Mouse (Mus musculus): ENCODE results near the gene Hoxa2. TPM values are rescaled to one million over a fixed set of nuclear protein-coding genes. Genes with fewer than 3 reads are reported as not detected.

Hoxa2 gene
- total and polyA plus RNA-seq, 3 experiments, result not detected

DNA sequence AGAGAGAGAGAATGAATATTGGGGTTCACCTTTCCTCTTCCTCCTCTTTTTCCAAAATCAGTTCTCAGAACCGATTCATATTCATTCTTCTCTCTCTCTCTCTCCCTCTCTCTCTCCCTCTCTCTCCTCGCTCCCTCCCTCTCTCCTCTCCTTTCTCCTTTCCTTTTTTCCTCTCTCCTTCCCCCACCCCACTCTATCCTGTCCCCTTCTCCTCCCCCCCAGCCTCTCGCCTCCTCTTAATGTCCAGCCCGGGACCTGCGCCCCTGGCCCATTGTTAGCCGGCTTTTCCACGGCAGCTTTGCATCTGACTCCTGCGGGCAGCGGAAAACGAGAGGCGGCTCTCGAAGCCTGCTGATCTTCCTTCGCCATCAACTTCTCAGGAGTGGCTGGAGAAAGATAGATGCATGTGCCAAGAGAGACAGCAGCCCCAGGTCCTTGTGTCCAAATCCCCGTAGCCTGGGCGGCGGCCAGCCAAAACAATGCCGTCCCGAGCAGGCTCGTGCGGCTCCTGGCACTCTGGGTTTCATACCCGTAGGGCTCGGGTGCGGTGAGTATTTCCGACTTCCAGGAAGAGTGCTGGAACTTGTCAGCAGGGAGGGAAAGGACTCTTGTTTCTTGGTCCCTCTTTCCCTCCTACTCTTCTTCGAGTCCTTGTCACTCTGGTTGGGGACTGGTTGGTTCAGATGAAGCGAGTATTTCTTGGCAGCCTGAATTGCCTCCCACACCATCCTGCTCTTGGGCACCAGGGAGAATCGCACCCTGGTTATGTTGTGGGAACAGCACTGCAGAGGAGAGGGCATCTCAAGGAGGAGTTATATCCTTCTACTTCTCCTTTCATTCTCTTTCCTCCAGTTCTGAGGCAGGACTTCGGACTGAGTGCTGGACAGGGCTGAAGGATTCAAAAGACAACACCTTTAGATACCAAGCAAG, 1.1 kb upstream of the Hoxa2 start:
- TF ChIP-seq MAX (IDR thresholded peaks at IDR 0.05; ENCODE audit: low read length) (no peak), CTCF (IDR thresholded peaks at IDR 0.05 in 2 of 3, conservative IDR thresholded peaks at IDR 0.05 in 1 of 3; ENCODE audit: control insufficient read depth in 1 of 3, insufficient read depth in 1 of 3, low read depth in 2 of 3, low read length in 3 of 3, poor library complexity in 1 of 3, severe bottlenecking in 1 of 3) (no peak), SMC3 (IDR thresholded peaks at IDR 0.05; ENCODE audit: low read depth, low read length) (no peak), USF2 (IDR thresholded peaks at IDR 0.05; ENCODE audit: borderline replicate concordance in 1 of 2, insufficient read depth in 1 of 2, low read depth in 1 of 2, low read length in 2 of 2) (no peak), HCFC1 (IDR thresholded peaks at IDR 0.05; ENCODE audit: low read depth, low read length) (no peak), SIN3A (IDR thresholded peaks at IDR 0.05; ENCODE audit: low read length) (no peak), MEF2A (IDR thresholded peaks at IDR 0.05; ENCODE audit: extremely low read depth, insufficient replicate concordance, low read depth, low read length, poor library complexity, severe bottlenecking) (no peak), CHD1 (IDR thresholded peaks at IDR 0.05; ENCODE audit: low read depth, low read length) (no peak), E2F4 (IDR thresholded peaks at IDR 0.05; ENCODE audit: borderline replicate concordance, low read depth, low read length) (no peak), MYB (IDR thresholded peaks at IDR 0.05; ENCODE audit: low read depth, low read length) (no peak), UBTF (IDR thresholded peaks at IDR 0.05; ENCODE audit: borderline replicate concordance, insufficient read depth, low read depth, low read length) (no peak), POLR2AphosphoS2 (IDR thresholded peaks at IDR 0.05; ENCODE audit: low read length) (no peak), ZC3H11A (IDR thresholded peaks at IDR 0.05; ENCODE audit: low read depth, low read length) (no peak), TCF12 (IDR thresholded peaks at IDR 0.05; ENCODE audit: low read depth, low read length) (no peak), USF1 (IDR thresholded peaks at IDR 0.05; ENCODE audit: low read depth, low read length) (no peak), MXI1 (IDR thresholded peaks at IDR 0.05; ENCODE audit: low read depth, low read length) (no peak)
- DNase-seq (ENCODE audit: low read depth, low spot score), result no peak
- Histone ChIP-seq H3K27ac (ENCODE audit: control insufficient read depth, low read depth, low read length) (no peak overlapping the region), H3K36me3 (ENCODE audit: control insufficient read depth in 1 of 2, insufficient read depth in 2 of 2, low read length in 2 of 2) (no peaks in the 10 kb centered on the region), H3K9me3 (replicated peaks; ENCODE audit: insufficient read depth, low read length) (no peaks in the 10 kb centered on the region), H3K27me3 (ENCODE audit: control insufficient read depth in 1 of 2, insufficient read depth in 2 of 2, low read length in 2 of 2) (no peaks in the 10 kb centered on the region), H3K79me2 (ENCODE audit: control insufficient read depth, insufficient read depth, low read length, poor library complexity) (no peaks in the 10 kb centered on the region), H3K4me1 (ENCODE audit: control insufficient read depth in 1 of 2, insufficient read depth in 2 of 2, low read length in 2 of 2) (no peaks in the 10 kb centered on the region), H3K4me3 (ENCODE audit: control insufficient read depth in 1 of 2, insufficient read depth in 1 of 2, low read depth in 2 of 2, low read length in 2 of 2) (no peak overlapping the region), H3K9ac (ENCODE audit: control insufficient read depth, low read depth, low read length, poor library complexity, severe bottlenecking) (no peak overlapping the region)

DNA sequence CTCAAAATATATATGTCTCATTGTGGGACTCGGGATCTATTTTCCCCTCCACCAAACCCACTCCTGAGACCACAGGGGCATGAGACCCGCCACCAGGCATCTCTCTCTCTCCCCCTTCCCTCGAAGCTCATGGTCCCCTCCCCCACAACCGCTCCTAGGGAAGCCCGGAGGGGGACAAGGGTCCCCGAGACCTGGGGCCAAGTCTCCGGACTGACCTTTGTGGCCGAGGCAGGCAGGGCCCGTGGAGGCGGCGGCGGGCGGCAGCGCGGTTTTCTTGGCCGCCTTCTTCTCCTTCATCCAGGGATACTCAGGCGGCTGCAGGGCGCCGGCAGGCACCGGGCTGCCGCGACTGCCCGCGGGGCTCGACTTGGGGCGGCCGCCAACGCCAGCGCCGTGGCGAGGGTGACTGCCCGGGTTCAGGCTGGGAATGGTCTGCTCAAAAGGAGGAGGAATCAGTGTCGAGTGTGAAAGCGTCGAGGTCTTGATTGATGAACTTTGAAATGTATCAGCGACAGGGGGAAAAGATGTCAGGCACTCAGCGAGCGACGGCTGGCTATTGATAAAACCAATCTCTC, 493 bp downstream of the Hoxa2 start:
- no peaks in the 10 kb centered on the region for H3K4me1 ChIP-seq (ENCODE audit: control insufficient read depth in 1 of 2, insufficient read depth in 2 of 2, low read length in 2 of 2)
- no peak for DNase-seq (ENCODE audit: low read depth, low spot score)
- H3K36me3 ChIP-seq (ENCODE audit: control insufficient read depth in 1 of 2, insufficient read depth in 2 of 2, low read length in 2 of 2), result no peaks in the 10 kb centered on the region
- H3K9ac ChIP-seq (ENCODE audit: control insufficient read depth, low read depth, low read length, poor library complexity, severe bottlenecking), result no peak overlapping the region
- H3K79me2 ChIP-seq (ENCODE audit: control insufficient read depth, insufficient read depth, low read length, poor library complexity), result no peaks in the 10 kb centered on the region
- no peak overlapping the region for H3K4me3 ChIP-seq (ENCODE audit: control insufficient read depth in 1 of 2, insufficient read depth in 1 of 2, low read depth in 2 of 2, low read length in 2 of 2)
- H3K27ac ChIP-seq (ENCODE audit: control insufficient read depth, low read depth, low read length), result no peak overlapping the region
- H3K27me3 ChIP-seq (ENCODE audit: control insufficient read depth in 1 of 2, insufficient read depth in 2 of 2, low read length in 2 of 2), result no peaks in the 10 kb centered on the region
- TF ChIP-seq NRF1 (IDR thresholded peaks at IDR 0.05; ENCODE audit: insufficient read depth, low read depth, low read length, poor library complexity, severe bottlenecking) (no peak), ZKSCAN1 (IDR thresholded peaks at IDR 0.05; ENCODE audit: low read depth, low read length) (no peak), GATA1 (IDR thresholded peaks at IDR 0.05; ENCODE audit: low read depth, low read length) (no peak), CHD2 (IDR thresholded peaks at IDR 0.05; ENCODE audit: low read length) (no peak), NELFE (IDR thresholded peaks at IDR 0.05; ENCODE audit: low read depth, low read length) (no peak), ELF1 (IDR thresholded peaks at IDR 0.05; ENCODE audit: low read depth, low read length) (no peak), MYC (IDR thresholded peaks at IDR 0.05; ENCODE audit: low read depth, low read length) (no peak)
- H3K9me3 ChIP-seq (replicated peaks; ENCODE audit: insufficient read depth, low read length), result no peaks in the 10 kb centered on the region

Data from MEL (cell line).